Mouse (Mus musculus) bone marrow, adult 2 months (tissue): ENCODE measurements around the gene Dimt1.

ENCODE experiments used
- CTCF ChIP-seq: fragments of 200-500 bp; IDR thresholded peaks from 2 replicates; pipeline ENCODE4 v1.5.1; 2011; ENCODE audit warnings: low read length, control low read depth; ENCODE audit not compliant: control insufficient read depth, insufficient read depth
- POLR2A ChIP-seq: fragments of 200-500 bp; IDR thresholded peaks from 2 replicates; pipeline ENCODE4 v1.6.1; 2011; ENCODE audit warnings: low read depth, mild to moderate bottlenecking, control low read depth, low read length, borderline replicate concordance; ENCODE audit not compliant: control insufficient read depth

DNA sequence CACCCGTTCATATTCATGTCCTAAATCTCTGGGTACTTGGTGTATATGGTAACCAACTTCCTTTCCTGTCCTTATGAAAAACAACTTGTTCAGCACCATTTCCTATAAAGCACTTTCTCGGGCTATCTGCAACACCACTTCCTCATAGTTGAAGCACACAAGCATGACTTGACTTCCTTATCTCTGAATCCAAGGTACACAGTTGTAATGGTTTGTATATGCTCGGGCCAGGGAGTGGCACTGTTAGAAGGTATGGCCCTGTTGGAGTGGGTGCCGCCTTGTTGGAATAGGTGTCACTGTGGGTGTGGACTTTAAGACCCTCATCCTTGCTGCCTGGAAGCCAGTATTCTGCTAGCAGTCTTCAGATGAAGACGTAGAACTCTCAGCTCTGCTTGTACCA is 51.7 kb downstream of the Dimt1 start:
- TF ChIP-seq CTCF (no peak), POLR2A (no peak)
